Mouse (Mus musculus): ENCODE data around the gene Vamp5.

DNA sequence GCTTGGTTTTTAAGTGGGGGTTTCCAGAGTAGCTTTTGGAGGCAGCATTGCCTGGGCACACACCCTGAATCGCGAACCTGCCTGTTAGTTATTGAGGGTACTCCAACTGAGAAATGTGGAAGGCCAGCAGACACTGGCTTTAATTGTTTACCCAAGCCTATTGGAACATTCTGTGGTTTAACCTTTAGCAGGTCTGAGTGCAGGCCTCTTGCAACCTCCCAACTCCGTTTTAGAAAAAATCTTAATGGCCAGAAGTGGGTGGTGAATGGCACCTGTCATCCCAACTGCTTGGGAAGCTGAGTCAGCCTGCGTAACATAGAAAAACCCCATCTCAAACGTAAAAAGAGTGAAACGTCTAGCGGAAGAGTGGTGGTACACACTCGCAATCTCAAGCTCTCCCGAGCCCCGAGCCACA lies 16.6 kb upstream of the Vamp5 start:
- TF ChIP-seq POLR2A (IDR thresholded peaks at IDR 0.05; ENCODE audit: control insufficient read depth, extremely low read depth, insufficient read depth, low read length, poor library complexity) = no peak
- TF ChIP-seq CTCF (IDR thresholded peaks at IDR 0.05; ENCODE audit: borderline replicate concordance, control insufficient read depth, extremely low read depth, insufficient read depth, low read length, poor library complexity) = no peak
